Mouse (Mus musculus) mouse trophoblast stem cell (cell line): Measurements from ENCODE around the gene Kif1c.

ENCODE experiments used
- in situ Hi-C, 2 experiments: fragments of 300-500 bp; cut with MseI, MboI; formaldehyde crosslinking; loops; 2 replicates in 1 of 2; 3 replicates in 1 of 2; pipeline ENCODE4 v1.15.1; 2025

Kif1c gene

DNA sequence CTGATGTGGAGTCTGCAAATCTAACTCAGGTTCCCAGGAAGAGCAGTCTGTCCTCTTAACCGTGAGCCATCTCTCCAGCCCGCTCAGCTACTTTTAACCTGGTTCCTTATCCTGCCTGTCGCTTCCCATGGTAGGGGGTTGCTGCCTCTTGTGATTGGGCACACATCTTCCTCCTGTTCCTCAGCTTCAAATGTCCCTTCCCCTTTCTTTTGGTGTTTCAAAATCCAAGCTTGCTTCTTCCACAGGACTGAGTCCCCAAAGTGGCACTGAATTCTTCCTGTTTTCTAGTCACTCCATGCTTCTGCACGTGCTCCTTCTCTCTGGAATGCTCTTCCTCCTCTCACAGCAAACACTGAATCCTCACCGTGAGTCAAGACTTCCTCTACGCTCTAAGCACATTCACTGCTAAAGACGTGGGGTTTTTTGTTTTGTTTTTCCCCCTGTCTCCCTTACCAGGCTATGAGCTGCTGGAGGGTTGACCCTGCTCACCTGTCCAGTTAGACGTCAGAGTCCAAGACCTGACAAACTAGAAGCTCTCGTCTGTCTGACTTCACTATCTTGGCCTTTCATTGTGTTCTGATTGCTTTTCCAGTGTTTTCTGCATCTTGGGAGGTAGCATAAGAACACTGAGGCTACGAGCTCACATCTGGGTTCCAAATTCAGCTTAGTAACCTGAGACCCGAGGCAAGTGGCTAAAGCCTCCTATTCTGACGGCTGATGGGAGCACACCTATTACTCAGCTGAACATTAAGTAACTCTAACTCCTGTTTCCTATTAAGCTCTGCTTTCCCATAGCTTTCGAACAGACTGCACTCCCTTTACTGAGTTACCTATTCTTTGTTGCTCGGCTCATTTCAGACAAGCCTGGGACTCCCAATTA is 32.8 kb upstream of the Kif1c start:
- in situ Hi-C loops, result no loop called here

DNA sequence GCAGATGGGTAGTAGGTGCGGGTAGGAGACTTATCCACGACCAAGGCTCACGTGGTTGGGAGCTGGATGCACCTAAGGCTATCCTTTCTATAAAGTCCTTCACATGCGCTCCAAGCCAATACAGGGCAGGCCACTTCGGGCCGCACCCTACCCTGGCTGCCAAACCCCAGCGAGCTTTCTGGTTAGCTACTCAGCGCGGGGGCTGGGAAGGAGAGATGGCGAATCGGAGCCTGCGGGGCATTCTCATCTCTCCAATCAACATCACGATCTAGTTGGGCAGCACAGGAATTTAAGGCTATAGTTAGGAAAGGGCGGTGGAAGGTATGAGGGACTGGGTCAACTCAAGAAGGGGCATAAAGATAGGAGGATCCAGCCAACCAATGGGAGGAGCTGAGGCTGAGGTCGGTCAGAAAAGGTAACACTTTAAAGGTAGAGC is 32.0 kb upstream of the Kif1c start:
- in situ Hi-C loops, result no loop called here

GRCm38 (mm10) chr11:70668771-70669505 is 31.4 kb upstream of the Kif1c start, which contains the start of gene Spag7:
Spag7 (minus strand) TSS chr11:70669416.
- in situ Hi-C loops, result no loop called here

GRCm38 (mm10) chr11:70669582-70670345 is 30.6 kb upstream of the Kif1c start:
- in situ Hi-C loops, result no loop called here

DNA sequence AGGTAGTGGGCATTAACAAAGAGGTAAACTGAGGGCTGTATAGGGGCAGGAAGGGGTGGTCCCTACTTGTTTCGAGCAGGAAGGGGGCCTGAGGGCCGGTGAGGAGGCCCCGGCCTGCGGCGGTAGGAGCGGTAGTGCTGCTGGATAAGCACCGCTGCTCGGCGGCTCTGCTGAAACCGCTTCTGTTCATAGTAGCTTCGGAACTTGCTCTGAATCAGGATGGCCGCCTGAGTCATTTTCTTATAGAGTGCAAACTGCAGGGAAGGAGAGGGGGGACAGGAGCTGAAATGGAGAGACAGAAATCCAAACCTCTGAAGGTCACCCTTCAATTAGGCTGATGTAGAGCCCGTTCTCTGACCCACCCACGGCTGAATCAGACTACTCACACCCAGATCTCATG is 29.9 kb upstream of the Kif1c start:
- in situ Hi-C loops, result no loop called here

DNA sequence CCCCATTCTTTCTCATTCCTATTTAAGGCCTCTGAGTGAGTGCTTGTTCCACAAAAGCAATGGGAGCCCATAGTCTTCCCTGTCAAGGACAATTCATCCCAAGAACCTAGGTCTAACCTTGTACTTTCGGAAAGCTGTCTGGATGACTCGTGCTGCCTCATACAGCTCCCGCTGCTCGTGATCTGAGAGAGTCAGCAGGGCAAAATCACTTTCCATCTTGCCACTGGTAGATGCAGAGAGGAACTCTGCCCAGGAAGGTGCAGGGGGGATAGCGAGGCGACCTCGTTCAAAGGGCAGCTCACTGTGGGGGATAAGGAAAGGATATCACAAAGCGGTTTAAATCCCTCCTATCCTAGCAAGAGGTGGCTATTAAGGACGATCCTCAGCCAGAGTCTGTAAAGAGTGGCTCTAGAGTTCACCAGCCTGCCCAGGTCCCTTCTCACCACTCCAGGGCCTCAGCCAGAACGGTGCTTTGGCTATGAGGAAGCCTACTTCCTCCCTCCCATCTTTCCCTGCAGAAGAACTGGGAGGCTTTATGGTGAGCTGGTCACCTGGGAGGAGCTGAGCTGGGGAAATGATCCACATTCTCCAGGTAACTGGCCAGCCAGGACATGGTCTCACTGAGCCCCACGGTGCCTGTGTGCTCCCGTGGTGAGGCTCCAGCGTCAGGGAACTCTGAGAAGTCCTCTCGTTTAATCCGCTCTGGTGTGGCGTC is 28.9 kb upstream of the Kif1c start:
- in situ Hi-C loops, result no loop called here

GRCm38 (mm10) chr11:70674014-70674413 is 26.3 kb upstream of the Kif1c start:
- in situ Hi-C loops, result no loop called here

- in situ Hi-C loops, result no loop called here
Measured at GRCm38 (mm10) chr11:70674501-70674900, 25.8 kb upstream of the Kif1c start.

- in situ Hi-C loops, result no loop called here
Measured at GRCm38 (mm10) chr11:70678092-70678491, 22.3 kb upstream of the Kif1c start.

GRCm38 (mm10) chr11:70678576-70678975 is 21.8 kb upstream of the Kif1c start:
- in situ Hi-C loops, result no loop called here

DNA sequence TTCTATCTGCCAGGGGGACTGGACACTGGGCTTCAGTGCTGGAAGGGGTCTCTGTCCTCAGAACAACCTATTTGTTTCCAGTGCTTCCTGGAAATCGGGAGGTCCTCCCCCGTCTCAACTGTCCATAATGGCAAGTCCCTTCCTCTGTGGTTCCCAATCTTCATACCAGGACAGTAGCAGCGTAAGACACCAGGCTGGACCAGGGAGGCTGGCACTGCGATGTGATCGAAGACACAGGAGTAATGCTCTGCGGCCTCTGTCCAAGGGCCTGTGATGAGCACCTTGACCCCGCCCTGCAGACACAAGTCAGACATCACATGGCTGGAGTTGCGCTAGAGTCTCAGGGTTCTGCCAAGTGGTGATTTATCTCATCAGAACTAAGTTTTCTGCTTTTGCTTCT is 21.0 kb upstream of the Kif1c start:
- in situ Hi-C loops, result no loop called here

GRCm38 (mm10) chr11:70679894-70680293 is 20.5 kb upstream of the Kif1c start:
- in situ Hi-C loops, result no loop called here

GRCm38 (mm10) chr11:70681170-70681569 is 19.2 kb upstream of the Kif1c start:
- in situ Hi-C loops, result no loop called here

GRCm38 (mm10) chr11:70681897-70682581 is 18.3 kb upstream of the Kif1c start:
- in situ Hi-C loops, result no loop called here

- in situ Hi-C loops, result no loop called here
Measured at GRCm38 (mm10) chr11:70683640-70684039, 16.7 kb upstream of the Kif1c start.

GRCm38 (mm10) chr11:70686901-70687566 is 13.3 kb upstream of the Kif1c start:
- in situ Hi-C loops, result no loop called here

DNA sequence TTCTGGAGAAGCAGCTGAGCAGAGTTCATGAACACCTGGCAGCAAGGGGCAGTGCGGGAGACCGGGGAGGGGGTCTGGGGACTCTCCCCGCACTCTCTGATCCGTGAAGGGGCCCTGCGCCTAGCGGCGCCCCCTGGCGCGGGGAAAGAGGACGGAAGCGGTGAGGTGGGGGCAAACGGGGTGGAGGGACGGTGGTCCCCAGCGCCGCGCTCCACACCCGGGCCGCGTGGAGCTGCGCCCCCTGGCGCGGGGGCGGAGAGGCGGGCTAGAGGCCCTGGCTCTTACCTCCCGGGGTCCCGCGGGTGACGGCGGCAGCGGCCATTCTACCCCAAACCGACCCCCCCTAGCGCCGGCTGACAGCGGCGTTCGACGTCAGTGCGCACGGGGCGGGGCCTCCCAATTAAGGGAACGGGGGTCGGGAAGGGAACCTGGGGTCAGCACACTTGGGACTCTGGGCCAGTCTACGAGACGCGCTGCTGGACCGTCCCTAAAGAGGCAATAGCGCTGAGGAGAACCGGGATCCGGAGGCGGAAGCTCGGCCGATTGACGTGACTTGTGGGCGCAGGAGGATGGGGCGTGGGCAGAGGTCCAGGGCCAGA is 12.6 kb upstream of the Kif1c start, which contains the start of gene Camta2:
TSS of gene Camta2 (minus strand) at position 505 of the 599 bp plus-strand sequence.
- in situ Hi-C loops, result no loop called here

- in situ Hi-C loops, result no loop called here
Measured at GRCm38 (mm10) chr11:70688372-70688771, 12.0 kb upstream of the Kif1c start.

DNA sequence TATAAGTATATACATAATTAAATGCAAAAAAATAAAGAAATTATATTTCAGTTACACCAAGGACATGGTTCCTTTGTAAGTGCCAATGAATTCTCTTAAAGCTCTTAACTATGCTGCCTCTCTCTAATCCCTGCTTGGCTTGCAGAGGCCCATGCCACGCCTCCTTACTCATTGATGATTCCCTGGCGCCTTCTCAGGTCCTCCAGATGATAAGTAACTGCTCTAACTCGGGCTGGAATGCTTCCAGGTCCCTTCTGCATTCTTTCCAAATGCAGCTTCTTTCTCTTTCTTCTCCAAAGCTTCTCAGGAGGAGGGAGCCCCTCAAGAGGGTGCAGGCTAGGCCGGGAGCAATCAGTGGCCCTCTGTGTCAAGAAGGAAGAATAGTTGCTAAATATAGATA is 10.8 kb upstream of the Kif1c start:
- in situ Hi-C loops, result no loop called here

- in situ Hi-C loops, result no loop called here
Measured at GRCm38 (mm10) chr11:70693504-70693903, 6.8 kb upstream of the Kif1c start.
